Mouse (Mus musculus): ENCODE measurements around the gene Reg2. TPM values are rescaled to one million over a fixed set of nuclear protein-coding genes. Genes with fewer than 3 reads are reported as not detected.

The Reg2 gene
- polyA plus RNA-seq, 1 experiment from 2014 or later: not detected

DNA sequence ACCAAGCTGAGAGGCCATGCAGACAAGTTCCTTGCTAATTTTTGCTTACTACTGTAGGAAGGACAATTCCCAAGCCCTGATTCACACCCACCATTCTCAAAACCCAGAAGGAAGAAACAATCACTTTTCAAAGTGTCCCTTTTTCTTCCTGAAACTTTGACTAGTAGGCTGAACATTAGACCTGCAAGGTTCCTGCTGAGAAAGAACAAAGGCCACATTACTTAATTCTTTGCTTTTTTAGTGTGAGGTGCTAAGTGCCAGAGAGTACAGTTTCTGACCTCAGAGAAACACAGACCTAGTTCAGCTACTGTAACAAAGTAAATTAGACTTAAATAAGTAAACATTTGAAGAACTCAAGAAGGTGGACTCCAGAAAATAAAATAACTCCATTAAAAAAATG lies 53.0 kb downstream of the Reg2 start:
- Histone ChIP-seq H3K36me3 (ENCODE audit: control insufficient read depth, insufficient read depth, low read length) (no peaks in the 10 kb centered on the region), H3K27ac (ENCODE audit: low read depth, low read length) (no peak overlapping the region), H3K4me1 (ENCODE audit: control insufficient read depth, insufficient read depth, low read length) (no peaks in the 10 kb centered on the region), H3K9ac (replicated peaks; ENCODE audit: low read depth, low read length) (no peak overlapping the region), H3K27me3 (ENCODE audit: control insufficient read depth, insufficient read depth, low read length) (no peaks in the 10 kb centered on the region), H3K9me3 (ENCODE audit: control insufficient read depth, low read length) (no peaks in the 10 kb centered on the region), H3K4me3 (ENCODE audit: low read depth, low read length) (no peak overlapping the region), H3K4me2 (ENCODE audit: low read depth, low read length) (no peak overlapping the region)
- no peak for ATAC-seq (ENCODE audit: low read depth)

DNA sequence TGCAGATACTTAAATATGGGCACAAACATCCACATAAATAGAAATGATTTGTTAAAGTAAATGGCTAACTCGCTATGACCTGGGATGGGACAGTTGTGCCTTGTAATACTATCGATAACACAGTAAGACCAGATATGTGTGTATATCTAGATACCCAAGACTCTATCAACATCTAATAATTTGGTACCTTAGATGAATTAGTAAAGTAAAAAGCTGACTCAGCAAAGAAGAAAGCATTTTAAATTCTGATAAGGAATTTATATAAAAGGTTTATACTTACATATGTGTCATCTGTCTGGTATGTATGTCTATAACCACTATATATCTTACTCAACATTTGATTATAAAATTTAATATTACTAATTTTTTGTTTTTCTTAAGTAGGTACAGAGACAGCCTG lies 57.4 kb downstream of the Reg2 start:
- H3K27ac ChIP-seq (ENCODE audit: low read depth, low read length): no peak overlapping the region
- 92% methylated on average over 2 of the region's 2 CpGs for WGBS
- no peak overlapping the region for H3K9ac ChIP-seq (replicated peaks; ENCODE audit: low read depth, low read length)
- H3K4me1 ChIP-seq (ENCODE audit: control insufficient read depth, insufficient read depth, low read length): no peaks in the 10 kb centered on the region
- H3K9me3 ChIP-seq (ENCODE audit: control insufficient read depth, low read length): no peaks in the 10 kb centered on the region
- H3K36me3 ChIP-seq (ENCODE audit: control insufficient read depth, insufficient read depth, low read length): no peaks in the 10 kb centered on the region
- H3K4me3 ChIP-seq (ENCODE audit: low read depth, low read length): no peak overlapping the region
- ATAC-seq (ENCODE audit: low read depth): no peak
- no peak overlapping the region for H3K4me2 ChIP-seq (ENCODE audit: low read depth, low read length)
- H3K27me3 ChIP-seq (ENCODE audit: control insufficient read depth, insufficient read depth, low read length): no peaks in the 10 kb centered on the region

Other genes starting within 250 kb of the Reg2 start
- gene Reg3b, start 25.0 kb upstream of the Reg2 start, polyA plus RNA-seq (2014; fragmentation: Nextera tagmentation; extraction: Ambion mirVana): 3.0 and 7.9 TPM in 2 replicates
- gene Reg3d, start 16.8 kb upstream of the Reg2 start, polyA plus RNA-seq (2014; fragmentation: Nextera tagmentation; extraction: Ambion mirVana): not detected in 2 replicates
- gene Reg3a, start 14.9 kb upstream of the Reg2 start, polyA plus RNA-seq (2014; fragmentation: Nextera tagmentation; extraction: Ambion mirVana): 0.25 TPM in 1 of 2 replicates, not detected in the other
- gene Reg1, start 27.1 kb downstream of the Reg2 start, polyA plus RNA-seq (2014; fragmentation: Nextera tagmentation; extraction: Ambion mirVana): not detected in 2 replicates
- not detected in 2 replicates for gene Reg3g, start 73.2 kb downstream of the Reg2 start, polyA plus RNA-seq (2014; fragmentation: Nextera tagmentation; extraction: Ambion mirVana)

All from neural tube, embryonic 14.5 days (tissue).